ENCODE assay signal across 16 mouse cellular contexts in the genomic region with DNA sequence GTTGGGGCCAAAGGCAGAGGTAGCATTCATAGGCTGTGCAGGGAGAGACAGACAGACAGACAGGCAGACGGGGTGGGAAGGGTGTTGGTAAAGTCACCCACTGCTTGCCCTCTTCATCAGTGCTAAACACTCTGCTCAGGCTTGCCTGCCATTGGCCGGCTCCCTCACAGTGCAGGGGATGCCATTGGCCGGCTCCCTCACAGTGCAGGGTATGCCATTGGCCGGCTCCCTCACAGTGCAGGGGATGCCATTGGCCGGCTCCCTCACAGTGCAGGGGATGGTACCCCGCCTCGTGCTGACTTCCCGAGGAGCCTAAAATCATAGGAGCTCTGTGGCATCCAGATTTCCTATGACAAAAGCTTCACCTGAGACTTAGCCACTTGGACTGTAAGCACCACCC. TPM values are rescaled to one million over a fixed set of nuclear protein-coding genes. Genes with fewer than 3 reads are reported as not detected.
DNase-seq lines count a peak whose midpoint lies in the region; ATAC-seq and TF ChIP-seq lines count a peak whose summit lies in the region.
"Had no signal": no experiment of that assay in that cellular context is flagged by ENCODE, and none has a peak within 500 bp of the region (broad histone marks: within the 10 kb centered on the region; RNA-seq: fewer than 3 reads in every experiment).

No protein-coding gene starts in this region.

- H3K9me3 ChIP-seq in midbrain, embryonic 11.5 days (ENCODE audit: control insufficient read depth, low read length) = no peaks in the 10 kb centered on the region
- no peaks in the 10 kb centered on the region for H3K9me3 ChIP-seq in midbrain, embryonic 16.5 days (replicated peaks; ENCODE audit: control insufficient read depth, low read length, poor library complexity, severe bottlenecking)
- no peaks in the 10 kb centered on the region for H3K9me3 ChIP-seq in embryonic facial prominence, embryonic 12.5 days
- H3K9me3 ChIP-seq in hindbrain, postnatal 0 days (ENCODE audit: low read length) = no peaks in the 10 kb centered on the region
- H3K9me3 ChIP-seq: heart, embryonic 15.5 days had no signal

- H3K36me3 ChIP-seq in midbrain, embryonic 11.5 days (ENCODE audit: control insufficient read depth, insufficient read depth, low read length) = no peaks in the 10 kb centered on the region; the same call in 1 of the 2 replicates
- peaks cover 53% of the 10 kb centered on the region for H3K36me3 ChIP-seq in midbrain, embryonic 16.5 days (ENCODE audit: control insufficient read depth, insufficient read depth, low read length)
- no peaks in the 10 kb centered on the region for H3K36me3 ChIP-seq in embryonic facial prominence, embryonic 12.5 days
- peaks cover 38% of the 10 kb centered on the region for H3K36me3 ChIP-seq in hindbrain, postnatal 0 days (ENCODE audit: insufficient read depth, low read length)
- H3K36me3 ChIP-seq: heart, embryonic 15.5 days had no signal

- H3K4me3 ChIP-seq in midbrain, embryonic 11.5 days (ENCODE audit: low read depth, low read length) = no peak overlapping the region
- no peak overlapping the region for H3K4me3 ChIP-seq in midbrain, embryonic 16.5 days (ENCODE audit: low read depth, low read length)
- H3K4me3 ChIP-seq in embryonic facial prominence, embryonic 12.5 days = no peak overlapping the region
- no peak overlapping the region for H3K4me3 ChIP-seq in hindbrain, postnatal 0 days (ENCODE audit: low read length)
- H3K4me3 ChIP-seq in left cerebral cortex, adult 2 months = no peak overlapping the region
- H3K4me3 ChIP-seq: heart, embryonic 15.5 days had no signal

- 53% methylated on average over 8 of the region's 8 CpGs for WGBS in midbrain, embryonic 11.5 days
- WGBS in midbrain, embryonic 16.5 days = 48% methylated on average over 8 of the region's 8 CpGs
- WGBS in embryonic facial prominence, embryonic 12.5 days = 41% methylated on average over 8 of the region's 8 CpGs
- 48% methylated on average over 8 of the region's 8 CpGs for WGBS in hindbrain, postnatal 0 days

- no peak for TF ChIP-seq CTCF in hindbrain, postnatal 0 days (IDR thresholded peaks at IDR 0.05; ENCODE audit: low read depth)
- no peak for TF ChIP-seq CTCF in left cerebral cortex, adult 2 months (IDR thresholded peaks at IDR 0.05)

- no peak for DNase-seq in frontal cortex, postnatal 25 days (ENCODE audit: low spot score in 2 of 2)
- no peak for DNase-seq in midbrain, embryonic 11.5 days (ENCODE audit: low spot score, missing footprints)
- no peak for DNase-seq in hindbrain, postnatal 0 days (ENCODE audit: low spot score)
- DNase-seq in gastrocnemius, postnatal 4 days (ENCODE audit: low spot score in 2 of 2) = no peak
- DNase-seq in left cerebral cortex, adult 2 months (ENCODE audit: extremely low spot score in 1 of 2, low spot score in 2 of 2) = no peak
- DNase-seq: adrenal gland, postnatal 14 days; cerebellum, adult 8-10 months; heart, adult 11 months; lung, postnatal 36 days; thymus, postnatal 14 days had no signal

- no peaks in the 10 kb centered on the region for H3K27me3 ChIP-seq in midbrain, embryonic 11.5 days (ENCODE audit: control insufficient read depth, insufficient read depth, low read length)
- no peaks in the 10 kb centered on the region for H3K27me3 ChIP-seq in midbrain, embryonic 16.5 days (ENCODE audit: control insufficient read depth, insufficient read depth, low read depth, low read length)
- H3K27me3 ChIP-seq in embryonic facial prominence, embryonic 12.5 days = no peaks in the 10 kb centered on the region
- H3K27me3 ChIP-seq in hindbrain, postnatal 0 days (ENCODE audit: insufficient read depth, low read length) = no peaks in the 10 kb centered on the region

- no peak overlapping the region for H3K9ac ChIP-seq in midbrain, embryonic 11.5 days (ENCODE audit: low read length)
- H3K9ac ChIP-seq in midbrain, embryonic 16.5 days (ENCODE audit: low read depth, low read length) = no peak overlapping the region
- H3K9ac ChIP-seq in embryonic facial prominence, embryonic 12.5 days = no peak overlapping the region
- H3K9ac ChIP-seq in hindbrain, postnatal 0 days (replicated peaks; ENCODE audit: low read length) = no peak overlapping the region
- H3K9ac ChIP-seq: heart, embryonic 15.5 days; liver, embryonic 14.5 days had no signal

- no peaks in the 10 kb centered on the region for H3K4me1 ChIP-seq in midbrain, embryonic 11.5 days (ENCODE audit: control insufficient read depth, insufficient read depth, low read length)
- no peaks in the 10 kb centered on the region for H3K4me1 ChIP-seq in midbrain, embryonic 16.5 days (ENCODE audit: control insufficient read depth, insufficient read depth, low read length)
- H3K4me1 ChIP-seq in embryonic facial prominence, embryonic 12.5 days = no peaks in the 10 kb centered on the region; the same call in 1 of the 2 replicates
- H3K4me1 ChIP-seq in hindbrain, postnatal 0 days (ENCODE audit: insufficient read depth, low read length) = no peaks in the 10 kb centered on the region
- H3K4me1 ChIP-seq: heart, embryonic 15.5 days had no signal

- peak; percentile 36 for ATAC-seq in frontal cortex, adult (ENCODE audit: low TSS enrichment)
- peak; percentile 62; the same call in 1 of the 2 replicates for ATAC-seq in midbrain, embryonic 11.5 days (ENCODE audit: low FRiP score)
- no peak for ATAC-seq in midbrain, embryonic 16.5 days
- 0 out of 2 replicates have a peak, but pooled peaks have one; percentile 67 for ATAC-seq in embryonic facial prominence, embryonic 12.5 days (ENCODE audit: insufficient number of reproducible peaks, insufficient read depth, low FRiP score, low TSS enrichment)
- peak; percentile 63 for ATAC-seq in hindbrain, postnatal 0 days

- intact Hi-C loops in left cerebral cortex, adult 2 months (cut with DNase I) = no loop called here

- H3K27ac ChIP-seq in midbrain, embryonic 11.5 days (ENCODE audit: low read depth, low read length) = no peak overlapping the region
- H3K27ac ChIP-seq in midbrain, embryonic 16.5 days (ENCODE audit: low read length) = no peak overlapping the region
- H3K27ac ChIP-seq in embryonic facial prominence, embryonic 12.5 days = no peak overlapping the region
- H3K27ac ChIP-seq in hindbrain, postnatal 0 days = no peak overlapping the region
- no peak overlapping the region for H3K27ac ChIP-seq in left cerebral cortex, adult 2 months
- H3K27ac ChIP-seq: heart, embryonic 15.5 days; kidney, postnatal 0 days; liver, embryonic 14.5 days had no signal

- no peak overlapping the region for H3K4me2 ChIP-seq in midbrain, embryonic 11.5 days
- H3K4me2 ChIP-seq in midbrain, embryonic 16.5 days (ENCODE audit: low read length) = no peak overlapping the region
- no peak overlapping the region for H3K4me2 ChIP-seq in embryonic facial prominence, embryonic 12.5 days (replicated peaks)
- no peak overlapping the region for H3K4me2 ChIP-seq in hindbrain, postnatal 0 days (ENCODE audit: low read depth, low read length)
- H3K4me2 ChIP-seq: heart, embryonic 15.5 days had no signal

RNA-seq across cellular contexts. Expression of gene Cntn2, which starts 59.1 kb away (rescaled TPM):
- 30.9 and 31.4 TPM in 2 replicates for polyA plus RNA-seq in midbrain, embryonic 11.5 days (2014; fragmentation: Nextera tagmentation; extraction: Ambion mirVana)
- polyA plus RNA-seq in midbrain, embryonic 16.5 days (2015; fragmentation: Nextera tagmentation; extraction: Ambion mirVana) = 28.2 and 34.6 TPM in 2 replicates
- 18.7 and 23.0 TPM in 2 replicates for polyA plus RNA-seq in embryonic facial prominence, embryonic 12.5 days (2016; fragmentation: Nextera tagmentation; extraction: Ambion mirVana)
- 67.6 and 84.0 TPM in 2 replicates for total RNA-seq in hindbrain, postnatal 0 days (2014; rRNA removed)
- polyA plus RNA-seq in hindbrain, postnatal 0 days (2015; fragmentation: Nextera tagmentation; extraction: Ambion mirVana) = 17.7 and 19.2 TPM in 2 replicates
- total RNA-seq in gastrocnemius, postnatal 4 days (2021) = under 1 TPM; 0.12 to 0.18 TPM
- total RNA-seq in left cerebral cortex, adult 2 months (2021) = 10 to 100 TPM; 69.6 to 78.8 TPM
